Mouse (Mus musculus) neutrophil, adult 5-6 weeks (primary cell): ENCODE data around the gene Olfr982. TPM values are rescaled to one million over a fixed set of nuclear protein-coding genes. Genes with fewer than 3 reads are reported as not detected.

Source experiments
- ATAC-seq: fragments of 151-379, 151-347 bp; 2 replicates; pipeline ENCODE4 v1.8.0; 2017; ENCODE audit warnings: mild to moderate bottlenecking, moderate TSS enrichment; ENCODE audit not compliant: insufficient number of reproducible peaks, poor library complexity, low FRiP score, severe bottlenecking; ENCODE audit errors: extremely low read depth
- total RNA-seq: library from RNA; stranded (forward); fragments of 200-1000 nt; gene quantifications from 2 replicates; pipeline ENCODE4 v1.2.3, GENCODE M21; 2017

Olfr982 gene
- not detected in 2 replicates for total RNA-seq

DNA sequence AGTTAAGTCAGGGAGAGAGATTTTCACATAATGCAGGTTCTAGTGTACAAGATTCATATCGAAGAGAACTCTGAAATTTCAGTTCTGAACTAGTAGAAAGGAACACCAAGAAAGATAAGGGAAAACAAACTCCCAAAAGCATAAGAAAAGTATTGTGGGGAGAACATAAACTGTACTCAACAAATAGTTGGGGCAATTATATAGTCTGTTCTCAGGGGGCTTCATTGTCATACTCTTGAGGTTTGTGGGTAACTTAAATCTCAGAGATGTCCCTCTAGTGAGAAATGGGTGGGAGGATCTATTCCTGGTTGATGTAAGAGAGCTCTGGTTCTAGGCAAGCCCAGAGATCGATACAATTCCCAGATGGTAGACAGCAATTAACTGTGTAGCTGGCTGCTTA is at the start of gene Olfr982:
Gene Olfr982, plus strand, starts transcription at position 301 of the 400 bp plus-strand sequence.
- ATAC-seq = no peak

DNA sequence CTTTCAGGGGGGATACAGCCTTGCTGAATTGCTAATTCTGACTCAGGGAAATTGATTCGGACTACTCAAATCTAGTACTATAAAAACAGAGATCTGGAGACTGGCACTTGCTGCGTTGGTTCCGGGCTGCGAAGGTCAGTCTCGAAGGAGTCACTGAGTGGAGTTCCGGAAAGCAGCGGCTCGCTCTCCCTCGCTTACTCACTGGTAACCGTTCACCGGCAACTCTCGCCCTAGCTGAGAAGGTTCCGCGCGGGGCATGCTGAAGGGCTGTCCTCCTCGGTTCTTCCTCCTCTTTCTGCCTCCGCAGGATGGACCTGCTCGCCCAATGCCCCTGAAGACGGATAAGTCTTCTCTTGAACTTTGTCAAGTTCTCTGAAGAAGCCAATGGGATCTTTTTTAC is 23.5 kb upstream of the Olfr982 start:
- ATAC-seq = no peak

DNA sequence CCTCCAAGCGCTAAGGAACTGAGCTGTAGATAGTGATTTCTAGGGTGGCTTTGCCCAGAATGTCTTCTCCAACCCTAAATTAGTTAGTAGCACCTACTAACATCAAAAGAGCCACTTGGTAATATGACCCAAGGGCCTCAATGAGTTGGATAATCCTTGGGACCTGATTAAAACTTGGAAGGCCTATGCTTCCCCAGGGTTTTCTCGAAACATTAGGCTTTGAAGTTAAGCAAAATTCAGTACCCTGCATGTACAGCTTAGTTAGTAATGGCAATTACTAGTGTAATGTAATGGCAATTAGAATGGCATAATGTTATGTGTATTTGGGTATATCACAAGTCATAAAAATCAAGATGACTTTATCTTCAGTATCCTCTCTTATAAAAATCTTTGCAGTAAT is 19.9 kb downstream of the Olfr982 start, which contains the start of gene Olfr983:
Gene Olfr983, minus strand, starts transcription at position 101 of the 400 bp plus-strand sequence.
- ATAC-seq = no peak

DNA sequence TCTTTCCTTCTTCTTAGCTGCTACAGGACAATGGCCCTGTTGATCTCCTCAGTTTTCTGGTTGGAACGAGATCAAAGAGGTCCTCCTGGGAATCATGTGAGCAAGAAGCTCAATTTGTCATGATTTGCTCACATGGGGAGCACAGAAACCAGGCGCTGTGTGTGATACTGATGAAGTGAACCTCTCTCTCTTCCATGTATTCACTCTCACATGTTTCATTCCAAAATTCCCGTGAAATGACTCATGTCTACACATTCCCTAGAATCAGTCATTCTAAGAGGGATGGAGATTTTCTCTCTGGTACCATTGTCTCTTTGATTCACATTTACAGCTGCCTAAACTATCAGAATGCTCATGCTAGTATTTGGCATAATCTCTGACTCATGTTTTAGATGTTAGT is 21.1 kb downstream of the Olfr982 start:
- ATAC-seq = no peak

DNA sequence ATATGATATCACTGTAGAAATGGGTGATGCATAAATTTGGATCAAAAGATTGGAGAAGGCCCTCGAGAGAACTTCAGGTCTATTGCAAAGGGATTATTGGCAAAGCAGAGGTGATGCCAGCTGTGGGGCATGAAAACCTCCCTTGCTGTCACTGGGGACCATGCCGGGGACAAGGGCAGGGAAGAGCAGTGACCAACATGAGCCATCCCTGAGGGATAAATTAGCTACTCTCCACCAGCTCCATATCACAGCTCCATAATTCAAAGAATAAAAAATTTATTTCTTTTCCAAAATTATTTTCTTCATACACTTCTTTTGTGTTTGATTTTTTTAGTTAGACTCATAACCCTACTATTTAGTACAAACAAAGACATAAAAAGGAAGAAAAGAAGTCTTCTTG is 40.5 kb downstream of the Olfr982 start, which contains the start of gene Olfr984:
Gene Olfr984, minus strand, starts transcription at position 101 of the 400 bp plus-strand sequence.
- ATAC-seq = no peak

DNA sequence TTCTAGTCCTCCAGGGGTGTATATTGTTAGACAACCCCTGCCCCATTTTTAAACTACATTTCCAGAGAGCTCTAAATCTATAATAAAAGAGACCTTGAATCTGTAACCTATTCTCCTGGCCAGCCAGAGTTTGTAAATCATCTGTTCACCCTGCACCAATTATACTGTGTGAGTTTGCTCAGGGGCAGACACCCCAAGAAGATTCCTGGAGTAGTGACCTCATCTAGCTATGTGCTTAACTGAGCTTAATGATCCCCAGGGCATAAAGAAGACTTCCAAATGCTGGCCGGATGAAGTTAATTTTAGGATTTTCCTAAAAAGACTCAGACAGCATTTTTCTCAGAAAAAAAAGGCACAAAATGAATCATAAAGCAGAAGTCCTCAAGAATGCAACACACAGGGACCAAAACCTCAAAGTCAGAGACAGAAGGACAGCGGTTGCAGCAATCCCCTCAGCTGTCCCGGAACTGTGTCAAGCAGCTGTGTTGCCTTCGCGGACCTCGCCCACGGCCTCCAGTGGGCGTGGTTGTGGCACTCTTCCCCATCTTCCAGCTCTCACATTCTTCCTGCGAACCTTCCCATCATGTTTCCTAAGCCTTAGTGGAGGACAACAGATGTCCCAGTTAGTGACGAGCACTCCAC is 43.1 kb downstream of the Olfr982 start:
- ATAC-seq = no peak

DNA sequence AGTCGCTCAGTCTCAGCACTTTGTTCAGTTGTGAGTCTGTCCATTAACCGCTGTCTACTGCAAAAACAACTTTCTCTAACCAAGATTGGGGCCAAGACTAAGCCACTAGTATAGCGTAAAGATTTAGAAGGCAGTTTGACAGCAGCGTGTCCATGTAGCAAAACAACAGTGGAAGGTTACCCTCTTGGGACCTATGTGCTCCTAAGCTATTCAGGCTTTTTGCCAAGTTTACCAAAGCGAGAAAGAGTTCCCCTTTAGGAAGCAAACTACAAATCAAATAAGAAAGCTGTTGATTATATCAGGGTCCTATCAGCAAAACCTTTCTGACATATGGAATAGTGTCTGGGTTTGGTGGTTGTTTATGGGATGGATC is 43.6 kb downstream of the Olfr982 start:
- ATAC-seq = no peak

Other genes with a start within 250 kb of the Olfr982 start
- gene Olfr971, start 237.0 kb upstream of the Olfr982 start, total RNA-seq = not detected in 2 replicates
- not detected in 2 replicates for gene Olfr972, start 207.4 kb upstream of the Olfr982 start, total RNA-seq
- gene Olfr229, start 166.5 kb upstream of the Olfr982 start, total RNA-seq = not detected in 2 replicates
- gene Olfr974, start 136.3 kb upstream of the Olfr982 start, total RNA-seq = 0.12 TPM in 1 of 2 replicates, not detected in the other
- not detected in 2 replicates for gene Olfr975, start 121.8 kb upstream of the Olfr982 start, total RNA-seq
- not detected in 2 replicates for gene Olfr976, start 112.7 kb upstream of the Olfr982 start, total RNA-seq
- gene Olfr978, start 81.7 kb upstream of the Olfr982 start, total RNA-seq = not detected in 2 replicates
- not detected in 2 replicates for gene Olfr979, start 70.4 kb upstream of the Olfr982 start, total RNA-seq
- not detected in 2 replicates for gene Olfr980, start 64.2 kb upstream of the Olfr982 start, total RNA-seq
- gene Olfr981, start 52.4 kb upstream of the Olfr982 start, total RNA-seq = not detected in 2 replicates
- not detected in 2 replicates for gene Olfr983, start 19.8 kb downstream of the Olfr982 start, total RNA-seq
- 0.25 TPM in 1 of 2 replicates, not detected in the other for gene Olfr984, start 40.4 kb downstream of the Olfr982 start, total RNA-seq
- not detected in 2 replicates for gene Olfr985, start 56.4 kb downstream of the Olfr982 start, total RNA-seq
- not detected in 2 replicates for gene Tmem225, start 74.3 kb downstream of the Olfr982 start, total RNA-seq
- not detected in 2 replicates for gene Olfr986, start 107.1 kb downstream of the Olfr982 start, total RNA-seq
- 0.98 and 1.3 TPM in 2 replicates for gene Zfp202, start 118.5 kb downstream of the Olfr982 start, total RNA-seq
- not detected in 2 replicates for gene Scn3b, start 195.4 kb downstream of the Olfr982 start, total RNA-seq